Mouse (Mus musculus) T-helper 1 cell (primary cell): ENCODE data around the gene Snap23.
"Not testable (repeated sequence)": the region's sequence is repeated elsewhere in the genome, so short reads cannot be mapped to it uniquely, and the experiment has no call there.

Source experiments
- in situ Hi-C: fragments of 300-600 bp; cut with MboI, MseI; formaldehyde crosslinking; loops from one replicate; pipeline ENCODE4 v1.15.1; 2025; ENCODE audit warnings: high pct_unique_total_duplicates

Snap23 gene

GRCm38 (mm10) chr2:120566886-120567797 is at the start of gene Snap23:
Gene Snap23 (plus strand): TSS chr2:120567671.
- in situ Hi-C loops, result no loop called here

GRCm38 (mm10) chr2:120518547-120519210 is 48.8 kb upstream of the Snap23 start:
- in situ Hi-C loops, result no loop called here

- in situ Hi-C loops, result no loop called here
These were observed 40.7 kb upstream of the Snap23 start for GRCm38 (mm10) chr2:120526771-120527170.

- in situ Hi-C loops, result no loop called here
These were observed 37.9 kb upstream of the Snap23 start for GRCm38 (mm10) chr2:120529531-120529930.

- in situ Hi-C loops, result no loop called here
These were observed 36.2 kb upstream of the Snap23 start for GRCm38 (mm10) chr2:120531223-120531622.

GRCm38 (mm10) chr2:120539333-120539732 is 28.1 kb upstream of the Snap23 start:
- in situ Hi-C loops, result no loop called here

- in situ Hi-C loops, result no loop called here
These were observed 27.7 kb upstream of the Snap23 start for GRCm38 (mm10) chr2:120539778-120540208.

GRCm38 (mm10) chr2:120544732-120545131 is 22.7 kb upstream of the Snap23 start:
- in situ Hi-C loops, result no loop called here

- in situ Hi-C loops, result no loop called here
These were observed 10.6 kb upstream of the Snap23 start for GRCm38 (mm10) chr2:120556868-120557267.

GRCm38 (mm10) chr2:120558813-120559212 is 8.7 kb upstream of the Snap23 start:
- in situ Hi-C loops, result no loop called here

GRCm38 (mm10) chr2:120561524-120561923 is 5.9 kb upstream of the Snap23 start:
- in situ Hi-C loops, result no loop called here

- in situ Hi-C loops, result no loop called here
These were observed 4.6 kb upstream of the Snap23 start for GRCm38 (mm10) chr2:120562859-120563234.

- in situ Hi-C loops, result no loop called here
These were observed 4.1 kb upstream of the Snap23 start, which contains the start of gene Zfp106 for GRCm38 (mm10) chr2:120563235-120563990. Gene Zfp106 (minus strand): TSS chr2:120563843.

- in situ Hi-C loops, result not testable (repeated sequence)
These were observed 2.8 kb upstream of the Snap23 start for GRCm38 (mm10) chr2:120564548-120565188.

- in situ Hi-C loops, result no loop called here
These were observed 2.1 kb upstream of the Snap23 start for GRCm38 (mm10) chr2:120565363-120565762.

- in situ Hi-C loops, result no loop called here
These were observed 388 bp downstream of the Snap23 start for GRCm38 (mm10) chr2:120567798-120568320.

GRCm38 (mm10) chr2:120571081-120571480 is 3.6 kb downstream of the Snap23 start:
- in situ Hi-C loops, result no loop called here

GRCm38 (mm10) chr2:120572161-120572560 is 4.7 kb downstream of the Snap23 start:
- in situ Hi-C loops, result not testable (repeated sequence)

- in situ Hi-C loops, result no loop called here
These were observed 7.7 kb downstream of the Snap23 start for GRCm38 (mm10) chr2:120575121-120575520.

- in situ Hi-C loops, result no loop called here
These were observed 8.5 kb downstream of the Snap23 start for GRCm38 (mm10) chr2:120575978-120576377.

GRCm38 (mm10) chr2:120577799-120578198 is 10.3 kb downstream of the Snap23 start:
- in situ Hi-C loops, result no loop called here
